Mouse (Mus musculus) embryonic facial prominence, embryonic 14.5 days (tissue): ENCODE data around the gene Glis3. TPM values are rescaled to one million over a fixed set of nuclear protein-coding genes. Genes with fewer than 3 reads are reported as not detected.
A peak's percentile ranks its signal among the peaks of the same experiment; 100 is the strongest.

Experiments used
- ATAC-seq: fragments of 200-750 bp; cut with Nextera tagmentation; 2 replicates; pipeline ENCODE4 v1.8.0; 2017; ENCODE audit warnings: low read depth, moderate number of reproducible peaks, moderate TSS enrichment
- DNase-seq: peaks from one replicate; pipeline ENCODE4 v3.0.0-alpha.2; 2015; ENCODE audit warnings: low spot score
- H3K27ac ChIP-seq: fragments of 300-500 bp; sonication (generic); replicated peaks from 2 replicates; pipeline ENCODE4 v1.5.1; 2014; ENCODE audit warnings: low read depth, mild to moderate bottlenecking, low read length, moderate library complexity
- H3K27me3 ChIP-seq: fragments of 300-500 bp; sonication (generic); replicated peaks from 2 replicates; pipeline ENCODE4 v1.6.1; 2014; ENCODE audit warnings: low read length; ENCODE audit not compliant: control insufficient read depth, insufficient read depth
- H3K36me3 ChIP-seq: fragments of 300-500 bp; sonication (generic); 2 replicates; pipeline ENCODE4 v1.6.1; 2014; ENCODE audit warnings: low read length, mixed read lengths; ENCODE audit not compliant: control insufficient read depth, insufficient read depth
- H3K4me1 ChIP-seq: fragments of 300-500 bp; sonication (generic); 2 replicates; pipeline ENCODE4 v1.6.1; 2014; ENCODE audit warnings: antibody characterized with exemption, low read length; ENCODE audit not compliant: control insufficient read depth, insufficient read depth
- H3K4me2 ChIP-seq: fragments of 300-500 bp; sonication (generic); 2 replicates; pipeline ENCODE4 v1.6.1; 2014; ENCODE audit warnings: low read depth, mild to moderate bottlenecking, low read length, moderate library complexity, mixed read lengths
- H3K4me3 ChIP-seq: fragments of 300-500 bp; sonication (generic); 2 replicates; pipeline ENCODE4 v1.5.1; 2014; ENCODE audit warnings: low read depth, mild to moderate bottlenecking, low read length
- H3K9ac ChIP-seq: fragments of 300-500 bp; sonication (generic); 2 replicates; pipeline ENCODE4 v1.6.1; 2014; ENCODE audit warnings: low read depth, mild to moderate bottlenecking, low read length, moderate library complexity, mixed read lengths
- H3K9me3 ChIP-seq: fragments of 300-500 bp; sonication (generic); 2 replicates; pipeline ENCODE4 v1.6.1; 2016; ENCODE audit warnings: low read length; ENCODE audit not compliant: control insufficient read depth
- WGBS: fragments of 180-500 bp; shearing (Covaris S2); extraction: QIAGEN DNeasy Blood & Tissue Kit; methylation state at CpG from one replicate; pipeline ENCODE4 v1.1.7; 2014; 5-methylcytosine and 5-hydroxymethylcytosine counted together
- polyA plus RNA-seq: library from polyadenylated mRNA; unstranded; fragments of >200 nt; fragmentation: Nextera tagmentation; extraction: Ambion mirVana; gene quantifications from 2 replicates; pipeline ENCODE4 v1.2.1, GENCODE M21; 2014

Glis3 gene
- polyA plus RNA-seq, 1 experiment from 2014 or later, result 6.0 TPM

DNA sequence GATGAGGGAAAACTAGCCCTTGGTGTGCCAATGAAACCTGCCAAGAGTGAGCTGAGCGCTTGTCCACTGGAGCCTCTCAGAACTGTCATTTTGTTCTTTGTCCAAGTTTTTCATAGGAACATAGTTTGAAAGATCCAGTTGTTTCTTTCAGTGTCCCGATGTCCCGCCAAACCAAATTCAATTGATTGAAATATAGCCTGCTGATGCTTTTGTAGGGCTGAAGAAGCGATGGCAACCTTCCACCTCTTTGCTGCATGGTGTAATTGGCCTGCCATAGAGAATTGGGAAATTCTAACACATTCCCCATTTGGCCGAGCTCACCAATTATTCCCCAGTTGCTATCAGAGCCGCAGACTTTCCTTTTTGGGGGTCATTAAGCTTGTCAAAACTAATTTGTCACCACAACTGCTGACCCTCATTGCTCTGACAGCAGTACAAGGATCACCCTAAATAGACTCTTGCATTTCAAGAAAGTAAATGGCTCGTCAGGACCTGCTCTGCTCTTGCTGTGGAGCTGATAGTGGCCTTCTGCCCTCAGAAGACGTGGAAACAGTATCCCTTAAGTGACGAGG lies 299.1 kb downstream of the Glis3 start:
- Histone ChIP-seq H3K27ac (no peak overlapping the region), H3K36me3 (no peaks in the 10 kb centered on the region), H3K4me1 (peaks cover 32% of the 10 kb centered on the region), H3K27me3 (no peaks in the 10 kb centered on the region), H3K4me2 (no peak overlapping the region), H3K9me3 (no peaks in the 10 kb centered on the region), H3K9ac (no peak overlapping the region), H3K4me3 (no peak overlapping the region)
- ATAC-seq (peak; percentile 19; the same call in 1 of the 2 replicates), DNase-seq (peak; percentile 63)
- 55% methylated on average over 9 of the region's 9 CpGs for WGBS

DNA sequence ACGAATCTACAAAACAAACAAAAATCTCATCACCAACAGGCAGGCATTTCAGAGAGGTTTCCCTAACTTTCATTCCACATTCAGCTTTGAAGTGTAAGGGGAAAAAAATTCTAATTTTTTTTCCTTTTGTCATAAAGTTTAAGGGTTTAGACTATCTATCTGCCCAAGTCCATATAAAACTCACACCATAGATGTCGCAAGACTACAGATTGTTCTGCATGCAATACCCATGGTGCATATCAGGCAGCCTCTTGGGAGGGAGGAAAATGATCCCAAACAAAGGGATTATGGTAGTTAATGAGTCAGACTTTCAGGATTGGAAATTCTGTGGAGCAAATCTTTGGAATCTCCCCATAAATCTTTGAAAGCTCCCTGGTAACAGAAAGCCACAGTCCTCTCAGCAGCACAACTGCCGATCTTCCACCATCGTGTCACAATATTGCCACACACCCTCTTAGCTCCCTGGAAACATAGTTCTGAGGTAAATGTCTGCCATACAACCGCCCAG lies 302.0 kb downstream of the Glis3 start:
- no peaks in the 10 kb centered on the region for H3K27me3 ChIP-seq
- WGBS, result 81% methylated on average over 5 of the region's 5 CpGs
- no peak overlapping the region for H3K27ac ChIP-seq
- H3K4me3 ChIP-seq, result no peak overlapping the region
- no peaks in the 10 kb centered on the region for H3K9me3 ChIP-seq
- H3K4me2 ChIP-seq, result no peak overlapping the region
- peaks cover 35% of the 10 kb centered on the region for H3K4me1 ChIP-seq
- DNase-seq (no peak), ATAC-seq (no peak)
- no peak overlapping the region for H3K9ac ChIP-seq
- H3K36me3 ChIP-seq, result no peaks in the 10 kb centered on the region

DNA sequence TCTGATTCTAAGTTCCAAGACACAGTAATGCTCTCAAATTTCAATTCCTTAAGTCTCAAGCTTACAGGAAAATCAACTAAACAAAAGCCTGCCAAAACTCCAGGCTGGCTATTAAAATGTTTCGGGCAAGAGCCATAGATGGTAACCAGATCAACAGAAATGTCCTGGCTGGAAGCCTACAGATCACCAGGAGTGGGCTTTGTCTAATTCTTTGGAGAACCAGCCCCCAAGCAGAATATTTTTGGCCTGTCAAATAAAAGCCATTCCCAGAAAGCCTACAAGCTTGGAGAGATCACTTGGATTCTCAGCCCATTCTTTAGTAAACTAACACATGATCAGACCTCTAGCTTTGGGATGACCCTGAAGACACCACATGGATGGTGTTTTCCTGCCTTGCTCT lies 303.5 kb downstream of the Glis3 start:
- Histone ChIP-seq H3K4me3 (no peak overlapping the region), H3K27me3 (no peaks in the 10 kb centered on the region), H3K4me1 (peaks cover 22% of the 10 kb centered on the region), H3K36me3 (no peaks in the 10 kb centered on the region), H3K27ac (no peak overlapping the region), H3K4me2 (no peak overlapping the region), H3K9me3 (no peaks in the 10 kb centered on the region), H3K9ac (no peak overlapping the region)
- DNase-seq (peak; percentile 76), ATAC-seq (peak; percentile 38; the same call in 1 of the 2 replicates)
- WGBS, result 27% methylated on average over 1 of the region's 1 CpGs

DNA sequence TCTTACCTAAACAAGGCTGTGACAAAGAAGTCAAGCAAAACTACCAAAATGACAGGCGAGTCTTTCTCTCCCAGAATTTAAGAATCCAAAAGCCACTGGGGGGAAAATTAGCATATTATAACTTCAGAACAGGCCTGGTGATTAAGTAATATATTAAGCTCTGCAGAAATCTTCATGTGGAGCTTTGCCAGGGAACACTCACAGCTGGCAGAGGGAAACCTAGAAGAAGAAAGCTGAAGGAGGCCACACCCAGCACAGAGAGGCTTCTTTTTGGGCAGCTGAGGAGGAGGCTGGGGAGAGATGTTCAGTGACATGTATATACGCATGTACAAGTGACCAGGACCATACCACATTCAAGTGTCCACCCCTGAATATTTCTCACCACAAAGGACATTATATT lies 304.1 kb downstream of the Glis3 start:
- WGBS, result 81% methylated on average over 2 of the region's 2 CpGs
- no peak overlapping the region for H3K27ac ChIP-seq

DNA sequence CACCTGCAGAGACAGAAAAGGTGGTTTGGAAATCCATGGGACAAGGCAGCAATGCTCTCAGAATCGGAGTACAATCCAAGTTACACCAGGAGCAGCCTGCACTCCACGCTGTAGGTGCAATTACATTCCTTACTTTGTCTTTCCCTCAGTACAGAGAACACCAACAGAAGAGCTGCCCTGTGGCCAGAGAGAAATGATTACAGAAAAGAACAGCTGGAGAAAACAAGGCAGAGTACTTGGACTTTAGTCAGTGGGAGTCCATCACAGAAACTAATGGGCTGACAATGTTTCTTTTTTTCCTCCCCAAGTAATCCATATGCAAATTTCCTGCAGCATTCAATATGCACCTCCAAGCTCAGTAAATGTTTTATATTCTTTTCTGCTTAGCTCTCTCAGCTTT lies 305.4 kb downstream of the Glis3 start:
- no peak overlapping the region for H3K27ac ChIP-seq
- no peaks in the 10 kb centered on the region for H3K9me3 ChIP-seq
- no peak for DNase-seq
- H3K36me3 ChIP-seq, result no peaks in the 10 kb centered on the region
- no peak overlapping the region for H3K4me2 ChIP-seq
- WGBS, result 66% methylated on average over 2 of the region's 2 CpGs
- H3K9ac ChIP-seq, result no peak overlapping the region
- no peak overlapping the region for H3K4me3 ChIP-seq
- H3K4me1 ChIP-seq, result peaks cover 22% of the 10 kb centered on the region
- no peak for ATAC-seq
- no peaks in the 10 kb centered on the region for H3K27me3 ChIP-seq

More for the DNA sequence above, 304.1 kb downstream of the Glis3 start:
- H3K9me3 ChIP-seq, result no peaks in the 10 kb centered on the region
- H3K4me3 ChIP-seq, result no peak overlapping the region
- H3K27me3 ChIP-seq, result no peaks in the 10 kb centered on the region
- H3K9ac ChIP-seq, result no peak overlapping the region
- no peaks in the 10 kb centered on the region for H3K36me3 ChIP-seq
- peaks cover 22% of the 10 kb centered on the region for H3K4me1 ChIP-seq
- no peak for DNase-seq
- no peak for ATAC-seq
- no peak overlapping the region for H3K4me2 ChIP-seq

DNA sequence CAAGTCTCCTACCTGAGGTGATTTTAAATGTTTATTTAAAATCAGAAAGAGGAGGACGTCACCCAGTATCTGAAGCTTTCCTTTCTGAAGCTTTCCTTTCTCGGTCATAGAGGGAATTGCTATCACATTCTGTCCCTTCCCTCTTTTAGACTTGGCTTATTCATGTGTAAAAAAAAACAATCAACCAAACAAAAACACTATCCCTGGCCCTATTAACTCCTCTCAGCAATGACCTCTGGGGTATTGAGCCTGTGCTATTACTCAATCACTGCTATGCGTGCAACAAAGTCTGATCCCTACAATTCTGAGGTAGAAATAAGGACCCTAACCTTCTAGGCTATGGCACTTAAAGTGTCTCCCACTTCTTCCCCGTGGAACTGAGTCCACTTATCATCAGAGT lies 311.7 kb downstream of the Glis3 start:
- H3K27ac ChIP-seq, result no peak overlapping the region
- WGBS, result 73% methylated on average over 4 of the region's 4 CpGs
- no peaks in the 10 kb centered on the region for H3K4me1 ChIP-seq
- H3K9me3 ChIP-seq, result no peaks in the 10 kb centered on the region
- H3K36me3 ChIP-seq, result no peaks in the 10 kb centered on the region
- DNase-seq (no peak), ATAC-seq (no peak)
- H3K27me3 ChIP-seq, result no peaks in the 10 kb centered on the region
- H3K4me3 ChIP-seq, result no peak overlapping the region
- no peak overlapping the region for H3K4me2 ChIP-seq
- no peak overlapping the region for H3K9ac ChIP-seq

DNA sequence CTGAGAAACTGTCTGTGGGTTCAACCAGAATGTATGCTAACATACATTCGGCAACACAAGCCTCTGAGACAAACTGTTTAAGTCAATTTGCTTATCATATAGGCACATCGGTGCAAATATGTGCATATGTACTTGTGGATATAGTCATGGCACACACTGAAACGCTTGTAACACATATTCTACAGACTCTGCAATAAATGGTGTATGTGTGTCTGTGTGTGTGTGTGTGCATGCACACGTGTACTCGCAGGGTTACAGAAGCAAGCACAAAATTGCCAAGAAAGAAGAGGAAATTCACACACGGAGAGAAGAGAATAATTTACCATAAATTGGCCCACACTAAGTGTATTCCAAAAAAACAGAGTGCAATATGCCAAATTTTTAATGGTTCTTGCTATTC lies 312.6 kb downstream of the Glis3 start:
- no peak overlapping the region for H3K9ac ChIP-seq
- H3K27ac ChIP-seq, result no peak overlapping the region
- WGBS, result 88% methylated on average over 6 of the region's 6 CpGs
- no peak overlapping the region for H3K4me3 ChIP-seq
- no peaks in the 10 kb centered on the region for H3K27me3 ChIP-seq
- ATAC-seq, result no peak
- DNase-seq, result no peak
- H3K9me3 ChIP-seq, result no peaks in the 10 kb centered on the region
- no peaks in the 10 kb centered on the region for H3K36me3 ChIP-seq
- H3K4me1 ChIP-seq, result no peaks in the 10 kb centered on the region
- no peak overlapping the region for H3K4me2 ChIP-seq

DNA sequence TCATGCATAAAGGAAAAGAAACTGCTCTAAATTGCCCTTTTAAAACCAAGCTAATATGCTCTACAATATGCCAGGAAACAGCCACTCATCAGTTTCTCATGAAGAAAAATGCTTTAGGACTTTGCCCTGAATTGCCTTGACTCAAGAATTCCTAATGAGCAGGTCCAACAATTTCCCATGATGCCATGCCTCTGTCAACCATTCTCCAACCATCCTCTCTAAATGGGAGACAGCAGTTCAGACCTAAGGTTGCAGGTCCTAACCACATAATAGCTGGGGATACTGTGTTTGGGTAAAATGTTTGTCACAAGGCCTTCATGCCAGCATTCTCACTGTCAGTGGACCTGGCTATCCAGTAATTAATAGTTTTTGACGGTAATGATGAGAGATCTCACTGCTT lies 313.1 kb downstream of the Glis3 start:
- Histone ChIP-seq H3K4me2 (no peak overlapping the region), H3K4me1 (no peaks in the 10 kb centered on the region), H3K27ac (no peak overlapping the region), H3K9me3 (no peaks in the 10 kb centered on the region), H3K9ac (no peak overlapping the region), H3K36me3 (no peaks in the 10 kb centered on the region), H3K4me3 (no peak overlapping the region), H3K27me3 (no peaks in the 10 kb centered on the region)
- no peak for DNase-seq
- WGBS, result 93% methylated on average over 1 of the region's 1 CpGs
- ATAC-seq, result no peak

DNA sequence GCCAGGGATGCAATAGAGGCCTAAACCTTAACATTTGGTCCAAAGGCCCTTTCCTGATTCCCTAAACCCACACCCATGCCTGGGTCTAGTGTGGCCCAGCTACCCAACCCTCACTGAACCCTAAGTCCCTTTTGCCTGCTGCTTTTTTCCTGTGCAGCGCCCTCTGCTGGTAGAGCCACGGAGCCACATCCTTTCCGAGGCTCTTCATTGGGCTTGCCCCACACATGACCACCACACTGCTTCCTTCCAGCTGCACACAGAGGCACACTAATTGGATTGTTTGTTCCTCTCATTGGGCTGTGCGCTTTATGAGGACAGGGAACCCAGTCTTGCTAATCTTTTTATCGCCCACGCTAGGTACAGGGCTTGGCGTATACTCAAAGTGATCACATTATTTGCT lies 314.0 kb downstream of the Glis3 start:
- no peaks in the 10 kb centered on the region for H3K9me3 ChIP-seq
- no peak overlapping the region for H3K4me3 ChIP-seq
- H3K4me1 ChIP-seq, result no peaks in the 10 kb centered on the region
- no peak overlapping the region for H3K9ac ChIP-seq
- no peaks in the 10 kb centered on the region for H3K27me3 ChIP-seq
- H3K4me2 ChIP-seq, result no peak overlapping the region
- ATAC-seq (0 out of 2 replicates have a peak, but pooled peaks have one; percentile 18), DNase-seq (no peak)
- H3K27ac ChIP-seq, result no peak overlapping the region
- WGBS, result 58% methylated on average over 7 of the region's 7 CpGs
- H3K36me3 ChIP-seq, result no peaks in the 10 kb centered on the region
